Mouse (Mus musculus): ENCODE data around the gene Cfd. TPM values are rescaled to one million over a fixed set of nuclear protein-coding genes. Genes with fewer than 3 reads are reported as not detected.

Gene Cfd
- polyA plus RNA-seq (2012; rRNA removed), result 0.14 and 0.29 TPM in 2 replicates
- not detected in 2 replicates for polyA plus RNA-seq (2014; fragmentation: Nextera tagmentation; extraction: Ambion mirVana)

- Histone ChIP-seq H3K4me1 (replicated peaks; ENCODE audit: control insufficient read depth in 2 of 2, insufficient read depth in 2 of 2, low read length in 1 of 2) (no peaks in the 10 kb centered on the region), H3K27me3 (ENCODE audit: control insufficient read depth, insufficient read depth, low read length) (no peaks in the 10 kb centered on the region), H3K9ac (replicated peaks) (no peak within 1 kb of the TSS), H3K4me2 (ENCODE audit: low read depth) (no peak within 1 kb of the TSS), H3K27ac (no peak within 1 kb of the TSS), H3K9me3 (ENCODE audit: control insufficient read depth, low read length) (no peaks in the 10 kb centered on the region), H3K4me3 (ENCODE audit: insufficient read depth in 1 of 2, low read depth in 2 of 2, low read length in 2 of 2) (no peak within 1 kb of the TSS), H3K36me3 (replicated peaks; ENCODE audit: control insufficient read depth, insufficient read depth, low read depth) (no peaks in the 10 kb centered on the region)
- TF ChIP-seq EP300 (IDR thresholded peaks at IDR 0.05; ENCODE audit: low read depth), result no peak
- no peak for TF ChIP-seq CTCF (IDR thresholded peaks at IDR 0.05; ENCODE audit: low read depth)
- DNase-seq (ENCODE audit: low read depth in 3 of 3, low spot score in 3 of 3), result no peak
- ATAC-seq (ENCODE audit: insufficient read depth), result no peak
- 49% methylated on average over 5 of the region's 5 CpGs for WGBS (ENCODE audit: insufficient replicate concordance)
Observed at GRCm38 (mm10) chr10:79890670-79891069, at the start of gene Cfd. Cfd (plus strand) TSS chr10:79890853.

- no peak overlapping the region for H3K4me3 ChIP-seq (ENCODE audit: insufficient read depth in 1 of 2, low read depth in 2 of 2, low read length in 2 of 2)
- H3K9ac ChIP-seq (replicated peaks), result no peak overlapping the region
- no peak for ATAC-seq (ENCODE audit: insufficient read depth)
- H3K9me3 ChIP-seq (ENCODE audit: control insufficient read depth, low read length), result no peaks in the 10 kb centered on the region
- H3K27me3 ChIP-seq (ENCODE audit: control insufficient read depth, insufficient read depth, low read length), result no peaks in the 10 kb centered on the region
- H3K27ac ChIP-seq, result no peak overlapping the region
- no peak for DNase-seq (ENCODE audit: low read depth in 3 of 3, low spot score in 3 of 3)
- 69% methylated on average over 3 of the region's 3 CpGs for WGBS (ENCODE audit: insufficient replicate concordance)
- no peaks in the 10 kb centered on the region for H3K36me3 ChIP-seq (replicated peaks; ENCODE audit: control insufficient read depth, insufficient read depth, low read depth)
- no peak for TF ChIP-seq CTCF (IDR thresholded peaks at IDR 0.05; ENCODE audit: low read depth)
- no peak for TF ChIP-seq EP300 (IDR thresholded peaks at IDR 0.05; ENCODE audit: low read depth)
- H3K4me1 ChIP-seq (replicated peaks; ENCODE audit: control insufficient read depth in 2 of 2, insufficient read depth in 2 of 2, low read length in 1 of 2), result peaks cover 0 to 2% of the 10 kb centered on the region in 2 experiments; a peak in 1 of 4 replicates
- no peak overlapping the region for H3K4me2 ChIP-seq (ENCODE audit: low read depth)
Observed at GRCm38 (mm10) chr10:79842322-79842721, 48.3 kb upstream of the Cfd start.

- DNase-seq (ENCODE audit: low read depth in 3 of 3, low spot score in 3 of 3) (no peak), ATAC-seq (ENCODE audit: insufficient read depth) (no peak)
- Histone ChIP-seq H3K36me3 (replicated peaks; ENCODE audit: control insufficient read depth, insufficient read depth, low read depth) (no peaks in the 10 kb centered on the region), H3K27me3 (ENCODE audit: control insufficient read depth, insufficient read depth, low read length) (no peaks in the 10 kb centered on the region), H3K27ac (no peak overlapping the region), H3K4me3 (ENCODE audit: insufficient read depth in 1 of 2, low read depth in 2 of 2, low read length in 2 of 2) (no peak overlapping the region), H3K9ac (replicated peaks) (no peak overlapping the region), H3K9me3 (ENCODE audit: control insufficient read depth, low read length) (no peaks in the 10 kb centered on the region), H3K4me1 (replicated peaks; ENCODE audit: control insufficient read depth in 2 of 2, insufficient read depth in 2 of 2, low read length in 1 of 2) (peaks cover 0 to 2% of the 10 kb centered on the region in 2 experiments; a peak in 1 of 4 replicates), H3K4me2 (ENCODE audit: low read depth) (no peak overlapping the region)
- TF ChIP-seq CTCF (IDR thresholded peaks at IDR 0.05; ENCODE audit: low read depth) (no peak), EP300 (IDR thresholded peaks at IDR 0.05; ENCODE audit: low read depth) (no peak)
- 74% methylated on average over 6 of the region's 6 CpGs for WGBS (ENCODE audit: insufficient replicate concordance)
Observed at GRCm38 (mm10) chr10:79843476-79843875, 47.2 kb upstream of the Cfd start.

GRCm38 (mm10) chr10:79846553-79846952 is 44.1 kb upstream of the Cfd start:
- DNase-seq (ENCODE audit: low read depth in 3 of 3, low spot score in 3 of 3) (no peak), ATAC-seq (ENCODE audit: insufficient read depth) (no peak)
- TF ChIP-seq CTCF (IDR thresholded peaks at IDR 0.05; ENCODE audit: low read depth), result no peak
- Histone ChIP-seq H3K9ac (replicated peaks) (no peak overlapping the region), H3K4me2 (ENCODE audit: low read depth) (no peak overlapping the region), H3K27ac (no peak overlapping the region), H3K4me1 (replicated peaks; ENCODE audit: control insufficient read depth in 2 of 2, insufficient read depth in 2 of 2, low read length in 1 of 2) (peaks cover 3 to 8% of the 10 kb centered on the region in 2 experiments), H3K27me3 (ENCODE audit: control insufficient read depth, insufficient read depth, low read length) (no peaks in the 10 kb centered on the region), H3K9me3 (ENCODE audit: control insufficient read depth, low read length) (no peaks in the 10 kb centered on the region), H3K4me3 (ENCODE audit: insufficient read depth in 1 of 2, low read depth in 2 of 2, low read length in 2 of 2) (no peak overlapping the region), H3K36me3 (replicated peaks; ENCODE audit: control insufficient read depth, insufficient read depth, low read depth) (no peaks in the 10 kb centered on the region)
- WGBS (ENCODE audit: insufficient replicate concordance), result 44% methylated on average over 5 of the region's 5 CpGs

GRCm38 (mm10) chr10:79849941-79850628 is 40.6 kb upstream of the Cfd start:
- no peak for DNase-seq (ENCODE audit: low read depth in 3 of 3, low spot score in 3 of 3)
- 38% methylated on average over 8 of the region's 8 CpGs for WGBS (ENCODE audit: insufficient replicate concordance)
- TF ChIP-seq CTCF (IDR thresholded peaks at IDR 0.05; ENCODE audit: low read depth), result no peak
- no peak for TF ChIP-seq EP300 (IDR thresholded peaks at IDR 0.05; ENCODE audit: low read depth)
- Histone ChIP-seq H3K4me2 (ENCODE audit: low read depth) (no peak overlapping the region), H3K4me3 (ENCODE audit: insufficient read depth in 1 of 2, low read depth in 2 of 2, low read length in 2 of 2) (no peak overlapping the region), H3K9me3 (ENCODE audit: control insufficient read depth, low read length) (no peaks in the 10 kb centered on the region), H3K9ac (replicated peaks) (no peak overlapping the region), H3K27ac (no peak overlapping the region), H3K36me3 (replicated peaks; ENCODE audit: control insufficient read depth, insufficient read depth, low read depth) (no peaks in the 10 kb centered on the region), H3K4me1 (replicated peaks; ENCODE audit: control insufficient read depth in 2 of 2, insufficient read depth in 2 of 2, low read length in 1 of 2) (peaks cover 20 to 28% of the 10 kb centered on the region in 2 experiments), H3K27me3 (ENCODE audit: control insufficient read depth, insufficient read depth, low read length) (no peaks in the 10 kb centered on the region)
- ATAC-seq (ENCODE audit: insufficient read depth), result no peak
